Mouse (Mus musculus) liver, embryonic 14.5 days (tissue): ENCODE results near the gene Ndufs7.

Experiments used
- CTCF ChIP-seq: IDR thresholded peaks from 2 replicates; pipeline ENCODE4 v1.5.1; 2016; ENCODE audit warnings: antibody characterized with exemption, low read depth, control low read depth
- EP300 ChIP-seq: IDR thresholded peaks from 2 replicates; pipeline ENCODE4 v1.6.1; 2016; ENCODE audit warnings: antibody characterized with exemption, low read depth

DNA sequence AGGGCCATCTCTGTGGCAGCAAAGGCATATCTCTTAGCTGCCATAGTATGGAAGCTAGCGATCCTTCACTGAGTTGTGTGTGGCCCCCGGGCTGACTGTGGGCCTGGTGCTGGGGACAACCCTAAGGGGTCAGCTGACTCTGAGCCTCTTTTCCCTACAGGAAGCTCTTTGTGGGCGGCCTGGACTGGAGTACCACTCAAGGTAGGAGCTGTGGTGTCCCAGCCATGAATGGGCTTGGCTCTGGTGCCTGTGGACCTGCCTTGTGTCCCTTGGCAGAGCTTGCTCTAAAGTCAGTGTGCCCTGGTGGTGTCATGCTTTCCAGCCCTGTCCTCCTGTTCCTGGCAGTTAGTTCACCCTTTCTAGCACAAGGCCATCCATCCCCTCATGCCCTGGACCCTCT lies 24.9 kb downstream of the Ndufs7 start:
- TF ChIP-seq CTCF (no peak), EP300 (no peak)
